Mouse (Mus musculus): ENCODE results near the gene Aifm3. TPM values are rescaled to one million over a fixed set of nuclear protein-coding genes. Genes with fewer than 3 reads are reported as not detected.
"Not testable (repeated sequence)": the region's sequence is repeated elsewhere in the genome, so short reads cannot be mapped to it uniquely, and the experiment has no call there.

Aifm3 gene
- polyA plus RNA-seq, 1 experiment from 2014 or later, result 4.4 TPM

- peaks cover 11% of the 10 kb centered on the region for H3K36me3 ChIP-seq (ENCODE audit: control insufficient read depth, insufficient read depth, low read length)
- no peak overlapping the region for H3K9ac ChIP-seq (replicated peaks; ENCODE audit: low read length)
- WGBS, result 87% methylated on average over 5 of the region's 5 CpGs
- H3K27ac ChIP-seq (replicated peaks; ENCODE audit: low read depth, low read length), result no peak overlapping the region
- no peak overlapping the region for H3K4me2 ChIP-seq (ENCODE audit: low read length)
- H3K4me3 ChIP-seq (replicated peaks; ENCODE audit: low read depth, low read length), result no peak overlapping the region
- ATAC-seq (ENCODE audit: low FRiP score, low TSS enrichment), result no peak
- H3K4me1 ChIP-seq (ENCODE audit: control insufficient read depth, insufficient read depth, low read length), result peaks cover 5% of the 10 kb centered on the region; the same call in 1 of the 2 replicates
- H3K9me3 ChIP-seq (ENCODE audit: control insufficient read depth, low read length), result no peaks in the 10 kb centered on the region
- DNase-seq, result no peak
- peaks cover 10% of the 10 kb centered on the region; the same call in 1 of the 2 replicates for H3K27me3 ChIP-seq (ENCODE audit: control insufficient read depth, insufficient read depth, low read length)
Measured at GRCm38 (mm10) chr16:17491154-17491553, 1.7 kb downstream of the Aifm3 start.

DNA sequence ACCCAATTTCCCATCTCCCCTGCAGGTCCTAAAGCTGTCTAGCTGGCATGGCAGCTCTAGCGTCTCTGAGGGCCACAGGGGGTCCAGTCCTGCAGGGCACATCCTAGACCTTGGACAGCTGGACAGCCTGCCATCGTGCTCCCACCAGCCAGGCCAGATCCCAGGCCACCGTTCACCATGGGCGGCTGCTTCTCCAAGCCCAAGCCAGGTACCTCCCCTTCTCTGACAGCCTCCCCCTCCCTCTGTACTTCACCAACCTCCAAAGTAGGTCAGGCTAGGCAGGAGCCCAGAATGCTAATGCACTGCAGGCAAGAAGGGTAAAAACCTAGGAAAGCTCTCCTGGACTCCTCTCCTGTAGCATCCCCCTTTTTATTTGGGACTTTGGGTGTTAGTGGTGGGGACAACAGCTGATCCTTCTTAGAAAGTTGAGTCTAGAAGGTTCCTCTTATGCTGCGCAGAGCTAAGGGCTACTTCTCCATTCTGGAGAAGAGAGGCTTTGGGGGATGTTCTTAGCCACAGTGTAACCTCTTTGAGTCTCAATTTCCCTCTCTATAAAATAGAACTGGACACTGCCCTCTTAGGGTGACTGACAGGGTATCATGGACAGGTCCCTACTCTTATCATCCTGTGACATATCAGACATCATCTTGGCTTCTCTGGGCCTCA, 2.6 kb downstream of the Aifm3 start:
- Histone ChIP-seq H3K4me3 (replicated peaks; ENCODE audit: low read depth, low read length) (no peak overlapping the region), H3K9ac (replicated peaks; ENCODE audit: low read length) (no peak overlapping the region), H3K36me3 (ENCODE audit: control insufficient read depth, insufficient read depth, low read length) (peaks cover 8% of the 10 kb centered on the region), H3K9me3 (ENCODE audit: control insufficient read depth, low read length) (no peaks in the 10 kb centered on the region), H3K4me2 (ENCODE audit: low read length) (no peak overlapping the region), H3K27me3 (ENCODE audit: control insufficient read depth, insufficient read depth, low read length) (peaks cover 10% of the 10 kb centered on the region; the same call in 1 of the 2 replicates), H3K27ac (replicated peaks; ENCODE audit: low read depth, low read length) (no peak overlapping the region), H3K4me1 (ENCODE audit: control insufficient read depth, insufficient read depth, low read length) (peaks cover 5% of the 10 kb centered on the region; the same call in 1 of the 2 replicates)
- no peak for DNase-seq
- ATAC-seq (ENCODE audit: low FRiP score, low TSS enrichment), result no peak
- WGBS, result 67% methylated on average over 5 of the region's 5 CpGs

- WGBS, result 67% methylated on average over 2 of the region's 2 CpGs
Measured at GRCm38 (mm10) chr16:17496499-17497305, 7.3 kb downstream of the Aifm3 start.

GRCm38 (mm10) chr16:17499249-17499883, 10.0 kb downstream of the Aifm3 start:
- Histone ChIP-seq H3K4me2 (ENCODE audit: low read length) (peak overlapping the region; percentile 25; the same call in 1 of the 2 replicates), H3K27ac (replicated peaks; ENCODE audit: low read depth, low read length) (0 out of 2 replicates have a peak overlapping the region, but pooled peaks have one; percentile 26)

More at GRCm38 (mm10) chr16:17496499-17497305, 7.3 kb downstream of the Aifm3 start:
- Histone ChIP-seq H3K4me1 (ENCODE audit: control insufficient read depth, insufficient read depth, low read length) (peaks cover 12% of the 10 kb centered on the region), H3K27me3 (ENCODE audit: control insufficient read depth, insufficient read depth, low read length) (no peaks in the 10 kb centered on the region), H3K4me2 (ENCODE audit: low read length) (no peak overlapping the region), H3K9me3 (ENCODE audit: control insufficient read depth, low read length) (no peaks in the 10 kb centered on the region), H3K27ac (replicated peaks; ENCODE audit: low read depth, low read length) (peak overlapping the region; percentile 26; the same call in 1 of the 2 replicates), H3K36me3 (ENCODE audit: control insufficient read depth, insufficient read depth, low read length) (no peaks in the 10 kb centered on the region), H3K9ac (replicated peaks; ENCODE audit: low read length) (no peak overlapping the region), H3K4me3 (replicated peaks; ENCODE audit: low read depth, low read length) (no peak overlapping the region)
- ATAC-seq (ENCODE audit: low FRiP score, low TSS enrichment) (no peak), DNase-seq (peak; percentile 73)

DNA sequence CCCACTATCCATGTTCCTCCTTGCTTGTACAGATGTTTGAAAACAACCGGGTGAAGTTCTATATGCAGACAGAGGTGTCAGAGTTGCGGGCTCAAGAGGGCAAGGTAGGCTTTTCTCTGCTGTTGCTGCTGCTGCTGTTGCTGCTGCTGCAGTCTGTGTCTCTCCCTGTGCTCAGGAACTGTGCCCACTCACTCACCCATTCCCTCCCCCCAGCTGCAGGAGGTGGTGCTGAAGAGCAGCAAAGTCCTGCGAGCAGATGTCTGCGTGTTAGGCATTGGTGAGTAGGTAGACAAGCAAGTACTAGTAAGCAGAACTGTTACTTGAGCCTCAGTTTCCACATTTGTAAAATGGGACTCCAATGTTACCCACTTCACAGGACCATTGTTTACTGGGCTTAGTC, 13.3 kb downstream of the Aifm3 start:
- no peaks in the 10 kb centered on the region for H3K27me3 ChIP-seq (ENCODE audit: control insufficient read depth, insufficient read depth, low read length)
- H3K27ac ChIP-seq (replicated peaks; ENCODE audit: low read depth, low read length), result no peak overlapping the region
- DNase-seq (no peak), ATAC-seq (ENCODE audit: low FRiP score, low TSS enrichment) (no peak)
- no peaks in the 10 kb centered on the region for H3K36me3 ChIP-seq (ENCODE audit: control insufficient read depth, insufficient read depth, low read length)
- H3K9me3 ChIP-seq (ENCODE audit: control insufficient read depth, low read length), result no peaks in the 10 kb centered on the region
- H3K4me1 ChIP-seq (ENCODE audit: control insufficient read depth, insufficient read depth, low read length), result peaks cover 12% of the 10 kb centered on the region
- WGBS, result 81% methylated on average over 4 of the region's 4 CpGs
- no peak overlapping the region for H3K4me3 ChIP-seq (replicated peaks; ENCODE audit: low read depth, low read length)
- H3K9ac ChIP-seq (replicated peaks; ENCODE audit: low read length), result no peak overlapping the region
- H3K4me2 ChIP-seq (ENCODE audit: low read length), result no peak overlapping the region

More at GRCm38 (mm10) chr16:17499249-17499883, 10.0 kb downstream of the Aifm3 start:
- Histone ChIP-seq H3K9ac (replicated peaks; ENCODE audit: low read length) (no peak overlapping the region; the same call in 1 of the 2 replicates), H3K4me3 (replicated peaks; ENCODE audit: low read depth, low read length) (no peak overlapping the region), H3K9me3 (ENCODE audit: control insufficient read depth, low read length) (no peaks in the 10 kb centered on the region), H3K36me3 (ENCODE audit: control insufficient read depth, insufficient read depth, low read length) (no peaks in the 10 kb centered on the region), H3K4me1 (ENCODE audit: control insufficient read depth, insufficient read depth, low read length) (peaks cover 12% of the 10 kb centered on the region), H3K27me3 (ENCODE audit: control insufficient read depth, insufficient read depth, low read length) (no peaks in the 10 kb centered on the region)
- WGBS, result 13% methylated on average over 10 of the region's 10 CpGs
- ATAC-seq (ENCODE audit: low FRiP score, low TSS enrichment) (peak; percentile 79), DNase-seq (peak; percentile 65)

GRCm38 (mm10) chr16:17507018-17507552, 17.7 kb downstream of the Aifm3 start:
- ATAC-seq (ENCODE audit: low FRiP score, low TSS enrichment) (no peak), DNase-seq (no peak)
- Histone ChIP-seq H3K27me3 (ENCODE audit: control insufficient read depth, insufficient read depth, low read length) (no peaks in the 10 kb centered on the region), H3K27ac (replicated peaks; ENCODE audit: low read depth, low read length) (no peak overlapping the region), H3K9me3 (ENCODE audit: control insufficient read depth, low read length) (no peaks in the 10 kb centered on the region), H3K36me3 (ENCODE audit: control insufficient read depth, insufficient read depth, low read length) (peaks cover 8% of the 10 kb centered on the region), H3K4me1 (ENCODE audit: control insufficient read depth, insufficient read depth, low read length) (peaks cover 18% of the 10 kb centered on the region), H3K4me3 (replicated peaks; ENCODE audit: low read depth, low read length) (no peak overlapping the region), H3K9ac (replicated peaks; ENCODE audit: low read length) (no peak overlapping the region), H3K4me2 (ENCODE audit: low read length) (no peak overlapping the region)
- WGBS, result 88% methylated on average over 5 of the region's 5 CpGs

DNA sequence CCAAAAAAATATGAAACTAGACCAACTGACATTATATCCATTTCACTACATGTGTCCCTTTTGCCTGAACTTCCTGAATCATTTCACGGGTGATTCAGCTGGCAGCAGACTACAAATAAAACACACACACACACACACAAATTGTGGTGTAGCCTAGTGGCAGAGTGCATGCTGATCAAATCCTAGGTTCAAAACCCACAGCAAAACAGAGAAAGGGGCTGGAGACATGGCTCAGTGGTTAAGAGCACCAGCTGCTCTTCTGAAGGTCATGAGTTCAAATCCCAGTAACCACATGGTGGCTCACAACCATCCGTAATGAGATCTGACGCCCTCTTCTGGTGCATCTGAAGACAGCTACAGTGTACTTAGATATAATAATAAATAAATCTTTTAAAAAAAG, 18.6 kb downstream of the Aifm3 start:
- 31% methylated on average over 3 of the region's 3 CpGs for WGBS
- not testable (repeated sequence) for H3K27me3 ChIP-seq (ENCODE audit: control insufficient read depth, insufficient read depth, low read length); DNase-seq; H3K9me3 ChIP-seq (ENCODE audit: control insufficient read depth, low read length); ATAC-seq (ENCODE audit: low FRiP score, low TSS enrichment)
- Histone ChIP-seq H3K9ac (replicated peaks; ENCODE audit: low read length) (peak overlapping the region; percentile 84), H3K36me3 (ENCODE audit: control insufficient read depth, insufficient read depth, low read length) (peaks cover 18% of the 10 kb centered on the region), H3K4me1 (ENCODE audit: control insufficient read depth, insufficient read depth, low read length) (peaks cover 18% of the 10 kb centered on the region), H3K4me3 (replicated peaks; ENCODE audit: low read depth, low read length) (peak overlapping the region; percentile 83), H3K27ac (replicated peaks; ENCODE audit: low read depth, low read length) (peak overlapping the region; percentile 92), H3K4me2 (ENCODE audit: low read length) (peak overlapping the region; percentile 85)

GRCm38 (mm10) chr16:17508546-17509239, 19.3 kb downstream of the Aifm3 start, which contains the start of gene Lztr1:
Gene Lztr1 (plus strand): TSS chr16:17508688.
- peak; percentile 96 for DNase-seq
- Histone ChIP-seq H3K9ac (replicated peaks; ENCODE audit: low read length) (peak within 1 kb of the TSS; percentile 84), H3K9me3 (ENCODE audit: control insufficient read depth, low read length) (no peaks in the 10 kb centered on the region), H3K36me3 (ENCODE audit: control insufficient read depth, insufficient read depth, low read length) (peaks cover 24% of the 10 kb centered on the region), H3K27ac (replicated peaks; ENCODE audit: low read depth, low read length) (peak within 1 kb of the TSS; percentile 92), H3K4me3 (replicated peaks; ENCODE audit: low read depth, low read length) (peak within 1 kb of the TSS; percentile 83), H3K4me2 (ENCODE audit: low read length) (peak within 1 kb of the TSS; percentile 85), H3K27me3 (ENCODE audit: control insufficient read depth, insufficient read depth, low read length) (no peaks in the 10 kb centered on the region), H3K4me1 (ENCODE audit: control insufficient read depth, insufficient read depth, low read length) (peaks cover 18% of the 10 kb centered on the region)
- WGBS, result under 1% methylated on average over 50 of the region's 50 CpGs
- peak; percentile 96 for ATAC-seq (ENCODE audit: low FRiP score, low TSS enrichment)
